Mouse (Mus musculus) limb, embryonic 11.5 days (tissue): ENCODE data around the gene Noct. TPM values are rescaled to one million over a fixed set of nuclear protein-coding genes. Genes with fewer than 3 reads are reported as not detected.

Source experiments
- microRNA-seq: library from miRNA; unstranded; fragments of <30 nt; microRNA quantifications from one replicate; pipeline ENCODE4, GENCODE M21; 2016
- polyA plus RNA-seq: library from polyadenylated mRNA; unstranded; fragments of >200 nt; fragmentation: Nextera tagmentation; extraction: Ambion mirVana; gene quantifications from 2 replicates; pipeline ENCODE4 v1.2.1, GENCODE M21; 2014

Gene Noct
- polyA plus RNA-seq, 1 experiment from 2014 or later, result 14.0 TPM

Small RNA genes lying within 50 kb of the gene (microRNA-seq; reads per million reads assigned to microRNA genes)
- not detected for gene Gm24282

Other genes starting within 250 kb of the Noct start
- 47.9 and 54.0 TPM in 2 replicates for gene Elf2, start 116.2 kb downstream of the Noct start, polyA plus RNA-seq
- gene Mgarp, start 172.3 kb downstream of the Noct start, polyA plus RNA-seq, result 2.4 and 5.0 TPM in 2 replicates
- 663 and 706 TPM in 2 replicates for gene Ndufc1, start 184.5 kb downstream of the Noct start, polyA plus RNA-seq
- 52.0 and 54.4 TPM in 2 replicates for gene Naa15, start 190.7 kb downstream of the Noct start, polyA plus RNA-seq